Mouse (Mus musculus) neural tube, embryonic 11.5 days (tissue): Measurements from ENCODE around the gene Kcnq5. TPM values are rescaled to one million over a fixed set of nuclear protein-coding genes. Genes with fewer than 3 reads are reported as not detected.

Source experiments
- ATAC-seq: fragments of 200-750 bp; cut with Nextera tagmentation; 2 replicates; pipeline ENCODE4 v1.8.0; 2017; ENCODE audit warnings: moderate number of reproducible peaks, mild to moderate bottlenecking, moderate TSS enrichment, moderate library complexity; ENCODE audit not compliant: insufficient read depth, low FRiP score, low TSS enrichment
- DNase-seq: peaks from one replicate; pipeline ENCODE4 v3.0.0-alpha.2; 2015; ENCODE audit warnings: low spot score
- H3K27ac ChIP-seq: fragments of 300-500 bp; sonication (generic); 2 replicates; pipeline ENCODE4 v1.5.1; 2014; ENCODE audit warnings: low read depth, mild to moderate bottlenecking, low read length
- H3K27me3 ChIP-seq: fragments of 300-500 bp; sonication (generic); 2 replicates; pipeline ENCODE4 v1.6.1; 2014; ENCODE audit warnings: mild to moderate bottlenecking, low read length, mixed read lengths; ENCODE audit not compliant: control insufficient read depth, insufficient read depth
- H3K36me3 ChIP-seq: fragments of 300-500 bp; sonication (generic); 2 replicates; pipeline ENCODE4 v1.6.1; 2014; ENCODE audit warnings: mild to moderate bottlenecking, low read length, moderate library complexity, mixed read lengths; ENCODE audit not compliant: control insufficient read depth, insufficient read depth
- H3K4me1 ChIP-seq: fragments of 300-500 bp; sonication (generic); 2 replicates; pipeline ENCODE4 v1.6.1; 2014; ENCODE audit warnings: low read length, mixed read lengths; ENCODE audit not compliant: control insufficient read depth, insufficient read depth
- H3K4me2 ChIP-seq: fragments of 300-500 bp; sonication (generic); 2 replicates; pipeline ENCODE4 v1.6.1; 2014; ENCODE audit warnings: low read depth, mild to moderate bottlenecking, moderate library complexity
- H3K4me3 ChIP-seq: fragments of 300-500 bp; sonication (generic); 2 replicates; pipeline ENCODE4 v1.5.1; 2014; ENCODE audit warnings: low read depth, low read length
- H3K9ac ChIP-seq: fragments of 300-500 bp; sonication (generic); 2 replicates; pipeline ENCODE4 v1.6.1; 2014; ENCODE audit warnings: mild to moderate bottlenecking, low read length
- H3K9me3 ChIP-seq: fragments of 300-500 bp; sonication (generic); 2 replicates; pipeline ENCODE4 v1.6.1; 2016; ENCODE audit warnings: low read length; ENCODE audit not compliant: control insufficient read depth
- WGBS: fragments of 180-500 bp; shearing (Covaris S2); extraction: QIAGEN DNeasy Blood & Tissue Kit; methylation state at CpG from one replicate; pipeline ENCODE4 v1.1.7; 2014; 5-methylcytosine and 5-hydroxymethylcytosine counted together
- polyA plus RNA-seq: library from polyadenylated mRNA; unstranded; fragments of >200 nt; fragmentation: Nextera tagmentation; extraction: Ambion mirVana; gene quantifications from 2 replicates; pipeline ENCODE4 v1.2.1, GENCODE M21; 2014

The Kcnq5 gene
- polyA plus RNA-seq, 1 experiment from 2014 or later, result 1.0 TPM

DNA sequence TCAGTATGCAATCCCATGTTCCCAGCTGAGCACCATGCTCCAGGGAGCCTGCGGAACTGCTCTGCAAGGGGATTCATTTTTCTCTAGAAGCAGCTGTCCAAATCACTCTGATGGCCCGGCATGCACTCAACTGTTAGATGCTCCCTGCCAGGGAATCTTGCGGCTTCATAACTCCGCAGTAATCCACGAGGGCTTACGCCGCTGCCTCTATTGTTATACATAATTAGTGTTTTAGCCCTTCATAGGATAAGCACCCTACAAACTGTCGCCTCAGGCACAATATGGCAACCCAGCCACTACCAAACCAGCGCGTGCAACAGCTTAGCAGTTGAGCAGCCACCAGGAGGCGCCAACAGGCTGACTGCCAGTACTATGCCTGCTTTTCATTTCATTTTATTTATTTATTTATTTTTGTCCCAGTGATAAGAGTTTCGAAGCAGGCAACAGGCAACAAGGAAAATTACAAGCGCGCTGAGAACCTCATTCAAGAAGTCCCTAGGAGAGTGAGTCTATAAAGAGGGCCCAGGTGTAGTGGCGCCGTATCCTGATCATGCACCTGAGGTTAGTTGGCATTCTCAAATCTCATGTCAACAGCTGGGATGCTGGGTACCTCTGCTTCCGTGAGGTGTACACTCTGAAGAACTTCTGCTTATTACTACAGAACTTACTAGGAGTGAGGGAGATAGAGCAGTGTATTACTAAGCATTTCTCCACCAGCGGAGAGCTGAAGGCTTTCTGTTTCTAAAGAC, 500.6 kb downstream of the Kcnq5 start:
- Histone ChIP-seq H3K4me1 (no peaks in the 10 kb centered on the region), H3K36me3 (no peaks in the 10 kb centered on the region), H3K9me3 (no peaks in the 10 kb centered on the region), H3K27me3 (no peaks in the 10 kb centered on the region), H3K27ac (no peak overlapping the region), H3K9ac (no peak overlapping the region), H3K4me2 (no peak overlapping the region), H3K4me3 (no peak overlapping the region)
- 61% methylated on average over 18 of the region's 18 CpGs for WGBS
- ATAC-seq (peak; percentile 49), DNase-seq (peak; percentile 74)

- DNase-seq (no peak), ATAC-seq (no peak)
- no peak overlapping the region for H3K27ac ChIP-seq
- H3K4me2 ChIP-seq, result no peak overlapping the region
- H3K27me3 ChIP-seq, result no peaks in the 10 kb centered on the region
- H3K9ac ChIP-seq, result no peak overlapping the region
- H3K36me3 ChIP-seq, result no peaks in the 10 kb centered on the region
- WGBS, result 89% methylated on average over 8 of the region's 8 CpGs
- no peaks in the 10 kb centered on the region for H3K9me3 ChIP-seq
- no peaks in the 10 kb centered on the region for H3K4me1 ChIP-seq
- H3K4me3 ChIP-seq, result no peak overlapping the region
These were observed 503.2 kb downstream of the Kcnq5 start for GRCm38 (mm10) chr1:21458581-21458980.

GRCm38 (mm10) chr1:21455971-21456370, 505.8 kb downstream of the Kcnq5 start:
- WGBS, result 87% methylated on average over 5 of the region's 5 CpGs
- no peak for ATAC-seq

DNA sequence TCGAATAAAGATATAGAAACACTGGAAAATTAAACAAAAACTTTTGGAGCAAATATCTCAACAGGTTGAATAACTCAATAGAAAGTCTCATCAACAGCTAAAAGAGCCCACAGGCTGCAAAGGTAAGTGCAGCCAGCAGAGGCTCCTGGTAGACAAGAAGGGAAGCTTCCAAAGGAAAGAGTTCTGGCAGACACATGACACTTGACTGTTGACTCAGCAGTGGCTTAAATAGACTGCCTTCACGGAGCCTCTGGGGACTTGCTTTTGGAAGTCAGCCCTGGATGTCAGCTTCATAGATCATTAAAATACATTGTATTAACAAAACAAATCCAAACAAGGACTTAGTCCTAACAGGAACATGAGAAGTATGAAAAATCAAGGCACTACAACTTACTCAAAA, 513.5 kb downstream of the Kcnq5 start:
- no peaks in the 10 kb centered on the region for H3K9me3 ChIP-seq
- DNase-seq, result no peak
- no peak overlapping the region for H3K9ac ChIP-seq
- H3K4me3 ChIP-seq, result no peak overlapping the region
- no peaks in the 10 kb centered on the region for H3K27me3 ChIP-seq
- no peak for ATAC-seq
- H3K27ac ChIP-seq, result no peak overlapping the region
- H3K4me1 ChIP-seq, result no peaks in the 10 kb centered on the region
- H3K36me3 ChIP-seq, result no peaks in the 10 kb centered on the region
- 76% methylated on average over 2 of the region's 2 CpGs for WGBS
- H3K4me2 ChIP-seq, result no peak overlapping the region

More at GRCm38 (mm10) chr1:21455971-21456370, 505.8 kb downstream of the Kcnq5 start:
- DNase-seq, result no peak
- no peak overlapping the region for H3K27ac ChIP-seq
- H3K4me2 ChIP-seq, result no peak overlapping the region
- no peak overlapping the region for H3K4me3 ChIP-seq
- H3K9me3 ChIP-seq, result no peaks in the 10 kb centered on the region
- no peaks in the 10 kb centered on the region for H3K4me1 ChIP-seq
- H3K36me3 ChIP-seq, result no peaks in the 10 kb centered on the region
- H3K9ac ChIP-seq, result no peak overlapping the region
- no peaks in the 10 kb centered on the region for H3K27me3 ChIP-seq

DNA sequence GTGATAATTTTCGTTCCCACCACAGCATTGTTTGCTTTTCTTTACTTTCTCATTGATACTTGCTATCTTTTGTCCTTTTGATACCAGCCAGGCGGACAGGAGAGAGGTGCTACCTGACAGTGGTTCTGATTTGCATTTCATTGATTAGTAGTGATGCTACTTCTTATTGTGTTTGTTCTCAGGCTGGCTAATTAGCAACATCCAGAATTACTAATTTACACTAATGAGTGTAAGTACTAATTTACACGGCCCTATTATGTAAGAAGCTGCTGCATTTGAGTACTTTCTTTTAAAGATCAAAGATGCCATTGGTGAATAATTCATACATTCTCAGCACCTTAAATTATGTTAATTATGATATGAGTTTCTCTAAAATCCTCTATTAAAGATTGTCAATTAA, 525.0 kb downstream of the Kcnq5 start:
- DNase-seq (no peak), ATAC-seq (no peak)
- no peaks in the 10 kb centered on the region for H3K36me3 ChIP-seq
- no peak overlapping the region for H3K9ac ChIP-seq
- H3K4me2 ChIP-seq, result no peak overlapping the region
- H3K4me1 ChIP-seq, result no peaks in the 10 kb centered on the region
- no peak overlapping the region for H3K4me3 ChIP-seq
- H3K27ac ChIP-seq, result no peak overlapping the region
- H3K27me3 ChIP-seq, result no peaks in the 10 kb centered on the region
- WGBS, result 85% methylated on average over 3 of the region's 3 CpGs
- no peaks in the 10 kb centered on the region for H3K9me3 ChIP-seq

GRCm38 (mm10) chr1:21434853-21435252, 526.9 kb downstream of the Kcnq5 start:
- Histone ChIP-seq H3K27ac (no peak overlapping the region), H3K36me3 (no peaks in the 10 kb centered on the region), H3K4me3 (no peak overlapping the region), H3K27me3 (no peaks in the 10 kb centered on the region), H3K9ac (no peak overlapping the region), H3K9me3 (no peaks in the 10 kb centered on the region), H3K4me1 (no peaks in the 10 kb centered on the region), H3K4me2 (no peak overlapping the region)
- WGBS, result 81% methylated on average over 3 of the region's 3 CpGs
- DNase-seq, result no peak
- ATAC-seq, result no peak

GRCm38 (mm10) chr1:21431666-21432065, 530.1 kb downstream of the Kcnq5 start:
- Histone ChIP-seq H3K27me3 (no peaks in the 10 kb centered on the region), H3K9ac (no peak overlapping the region), H3K4me3 (no peak overlapping the region), H3K36me3 (no peaks in the 10 kb centered on the region), H3K4me2 (no peak overlapping the region), H3K4me1 (no peaks in the 10 kb centered on the region), H3K27ac (no peak overlapping the region), H3K9me3 (no peaks in the 10 kb centered on the region)
- WGBS, result 88% methylated on average over 3 of the region's 3 CpGs
- DNase-seq (no peak), ATAC-seq (no peak)

- Histone ChIP-seq H3K36me3 (no peaks in the 10 kb centered on the region), H3K4me2 (no peak overlapping the region), H3K9me3 (no peaks in the 10 kb centered on the region), H3K4me3 (no peak overlapping the region), H3K27me3 (no peaks in the 10 kb centered on the region), H3K27ac (no peak overlapping the region), H3K9ac (no peak overlapping the region), H3K4me1 (no peaks in the 10 kb centered on the region)
- 77% methylated on average over 4 of the region's 4 CpGs for WGBS
- ATAC-seq (no peak), DNase-seq (no peak)
These were observed 533.7 kb downstream of the Kcnq5 start for GRCm38 (mm10) chr1:21428079-21428478.

- Histone ChIP-seq H3K9me3 (no peaks in the 10 kb centered on the region), H3K4me2 (no peak overlapping the region), H3K27ac (no peak overlapping the region), H3K27me3 (no peaks in the 10 kb centered on the region), H3K36me3 (no peaks in the 10 kb centered on the region), H3K9ac (no peak overlapping the region), H3K4me3 (no peak overlapping the region), H3K4me1 (no peaks in the 10 kb centered on the region)
- WGBS, result 92% methylated on average over 2 of the region's 2 CpGs
- DNase-seq (no peak), ATAC-seq (no peak)
These were observed 536.1 kb downstream of the Kcnq5 start for GRCm38 (mm10) chr1:21425654-21426053.
